Mouse (Mus musculus) urinary bladder, postnatal 14 days (tissue): ENCODE data around the gene Qrfp.

Experiments
- DNase-seq: peaks from one replicate; pipeline ENCODE4 v3.0.0; 2021; ENCODE audit warnings: low spot score

Gene Qrfp

GRCm38 (mm10) chr2:31769631-31770111 lies 40.7 kb downstream of the Qrfp start:
- peak; percentile 65 for DNase-seq

- no peak for DNase-seq
Observed at GRCm38 (mm10) chr2:31769115-31769514, 41.3 kb downstream of the Qrfp start.

GRCm38 (mm10) chr2:31767815-31768214 lies 42.6 kb downstream of the Qrfp start:
- no peak for DNase-seq

GRCm38 (mm10) chr2:31767104-31767503 lies 43.3 kb downstream of the Qrfp start:
- DNase-seq: no peak

- DNase-seq: no peak
Observed at GRCm38 (mm10) chr2:31763271-31763670, 47.1 kb downstream of the Qrfp start.

- DNase-seq: no peak
Observed at GRCm38 (mm10) chr2:31762853-31763252, 47.5 kb downstream of the Qrfp start.

- DNase-seq: no peak
Observed at GRCm38 (mm10) chr2:31762155-31762554, 48.2 kb downstream of the Qrfp start.

GRCm38 (mm10) chr2:31761585-31761984 lies 48.8 kb downstream of the Qrfp start:
- DNase-seq: no peak

- DNase-seq: no peak
Observed at GRCm38 (mm10) chr2:31761115-31761531, 49.3 kb downstream of the Qrfp start.

GRCm38 (mm10) chr2:31760486-31760885 lies 49.9 kb downstream of the Qrfp start:
- no peak for DNase-seq

GRCm38 (mm10) chr2:31759751-31760460 lies 50.5 kb downstream of the Qrfp start:
- peak; percentile 90 for DNase-seq

GRCm38 (mm10) chr2:31758966-31759365 lies 51.4 kb downstream of the Qrfp start:
- DNase-seq: no peak

GRCm38 (mm10) chr2:31757472-31757871 lies 52.9 kb downstream of the Qrfp start:
- DNase-seq: no peak
